Mouse (Mus musculus): ENCODE measurements at regions not wholly inside any gene's neighbourhood (a gene's known extent, or its start where the extent isn't known, plus 50 kb on each side); places are given as distances from the start of the nearest gene placed in this dataset.
"Not testable (repeated sequence)": the region's sequence is repeated elsewhere in the genome, so short reads cannot be mapped to it uniquely, and the experiment has no call there.

DNA sequence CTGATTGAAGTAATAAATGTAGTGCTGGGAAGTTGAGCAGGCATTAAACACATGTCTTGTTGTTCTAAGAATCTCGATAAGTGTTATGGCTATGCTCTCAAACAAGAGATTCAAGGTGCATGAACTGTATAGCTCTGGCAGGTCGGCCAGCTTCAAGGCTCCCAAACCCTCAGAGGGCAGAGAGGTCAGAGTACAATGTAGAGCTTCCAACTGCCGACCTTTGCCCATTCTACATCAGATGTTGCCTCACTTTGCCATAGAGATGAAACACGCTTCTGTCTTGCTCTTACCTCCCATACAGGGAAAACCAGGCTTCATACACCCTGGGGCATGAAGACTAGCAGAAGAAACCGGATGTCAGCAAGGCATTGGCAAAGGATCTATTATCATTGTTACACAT lies 150.8 kb upstream of the Palmd start:
- no peak for ATAC-seq (ENCODE audit: insufficient number of reproducible peaks, low FRiP score, low TSS enrichment)

DNA sequence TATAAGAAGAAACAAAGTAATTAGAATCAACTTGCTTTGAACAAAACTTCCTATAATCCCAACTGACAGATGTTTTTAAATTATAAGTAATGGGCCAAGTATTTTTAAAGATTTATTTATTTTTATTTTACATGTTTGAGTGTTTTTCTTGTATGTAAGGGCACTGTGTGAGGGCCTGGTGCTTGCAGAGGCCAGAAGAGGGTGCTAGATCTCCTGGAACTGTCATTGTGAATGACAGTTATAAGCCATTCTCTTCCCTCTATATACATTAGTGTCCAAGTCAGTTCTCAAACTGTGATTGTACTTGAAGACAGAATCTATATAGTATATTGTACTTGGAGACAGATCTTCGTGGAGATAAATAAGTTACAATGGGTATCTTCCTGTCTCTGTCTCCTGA lies 149.1 kb upstream of the Palmd start:
- no peak for ATAC-seq (ENCODE audit: insufficient number of reproducible peaks, low FRiP score, low TSS enrichment)

DNA sequence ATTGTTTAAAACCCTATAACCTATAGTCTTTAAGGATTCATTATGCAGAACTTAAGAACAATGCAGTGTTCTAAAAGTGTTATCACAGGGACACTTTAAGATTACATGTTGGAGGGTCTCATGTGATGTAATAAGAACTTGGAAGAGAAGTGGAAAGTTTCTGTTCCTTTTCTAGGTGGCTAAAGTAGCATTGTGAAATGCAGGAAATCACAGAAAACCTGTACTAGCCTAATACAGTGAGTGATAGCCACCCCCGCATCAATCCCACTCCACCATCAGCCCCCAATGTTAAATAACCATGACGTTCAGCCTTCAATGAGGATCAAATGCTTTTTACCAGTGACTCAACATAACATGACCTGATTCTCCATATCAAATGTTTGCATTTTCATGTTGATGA lies 147.4 kb upstream of the Palmd start:
- no peak for ATAC-seq (ENCODE audit: insufficient number of reproducible peaks, low FRiP score, low TSS enrichment)

DNA sequence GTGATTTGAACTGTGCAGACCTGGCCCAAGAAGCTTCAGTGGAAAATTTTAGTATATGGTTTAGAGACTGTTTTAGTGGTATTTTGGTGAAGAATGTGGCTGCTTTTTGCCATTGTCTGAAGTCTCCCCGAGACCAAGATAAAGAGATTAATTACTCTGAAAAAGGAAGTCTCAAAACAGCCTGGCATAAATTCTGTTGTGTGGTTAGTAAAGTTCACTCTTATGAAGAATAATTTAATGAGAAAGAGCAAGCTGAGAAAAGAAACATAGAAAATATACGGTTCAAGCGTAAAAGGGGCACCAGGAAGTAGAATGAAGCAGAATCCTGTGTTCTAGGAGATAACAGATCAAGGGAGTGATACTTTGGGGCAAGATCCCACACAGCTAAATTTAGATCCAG lies 144.0 kb upstream of the Palmd start:
- ATAC-seq (ENCODE audit: insufficient number of reproducible peaks, low FRiP score, low TSS enrichment), result no peak

DNA sequence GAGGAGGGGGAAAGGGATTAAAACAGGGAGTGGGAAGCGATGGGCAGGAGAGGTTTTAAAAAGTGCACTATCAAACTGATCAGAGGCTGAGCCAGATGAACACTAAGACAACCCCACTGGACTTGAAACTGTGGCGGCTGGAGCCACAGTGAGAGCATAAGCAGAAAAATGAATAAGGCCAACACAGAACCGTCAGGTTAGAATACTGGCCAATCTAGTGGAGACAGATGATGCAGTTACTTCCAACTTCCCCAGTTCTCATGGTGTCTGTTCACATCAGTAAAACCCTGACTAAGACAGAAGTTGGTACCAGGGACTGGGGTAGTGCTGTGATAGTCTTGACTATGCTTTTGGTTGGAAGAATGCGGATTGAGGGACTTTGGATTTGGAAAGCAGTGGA lies 143.5 kb upstream of the Palmd start:
- no peak for ATAC-seq (ENCODE audit: insufficient number of reproducible peaks, low FRiP score, low TSS enrichment)

DNA sequence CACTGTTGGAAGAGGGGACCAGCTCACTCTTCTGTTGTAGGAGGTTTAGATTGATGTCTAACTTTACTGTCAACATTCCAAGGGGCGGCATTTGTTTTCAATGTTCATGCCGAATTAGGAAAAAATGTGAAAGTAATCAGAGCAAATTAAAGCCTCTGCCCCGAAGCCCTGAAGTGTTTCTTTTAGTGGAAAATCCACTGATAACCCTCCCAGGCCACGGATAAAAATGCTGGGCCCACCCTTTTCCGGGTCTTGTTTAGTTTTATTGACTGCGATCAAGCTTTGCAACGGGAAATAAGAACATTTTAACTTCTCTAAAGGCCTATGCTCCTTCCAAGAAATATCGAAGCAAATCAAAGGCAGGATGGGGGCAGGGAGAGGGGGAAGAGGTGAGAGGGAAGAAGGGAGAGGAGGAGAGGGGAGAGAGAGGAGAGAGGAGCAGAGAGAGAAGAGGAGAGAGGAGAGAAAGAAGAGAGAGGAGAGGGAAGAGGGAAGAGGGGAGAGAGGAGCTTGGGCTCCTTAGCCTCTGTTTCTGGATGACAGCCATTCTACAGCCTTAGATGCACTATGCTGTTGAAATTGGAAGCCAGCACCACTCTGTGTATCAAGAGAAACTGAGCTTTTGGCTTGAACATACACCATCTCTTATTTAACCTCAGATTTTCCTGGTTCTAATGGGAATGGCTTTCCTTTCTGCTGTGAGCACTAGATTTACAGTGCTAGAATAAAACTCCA lies 140.3 kb upstream of the Palmd start:
- no peak for ATAC-seq (ENCODE audit: insufficient number of reproducible peaks, low FRiP score, low TSS enrichment)

DNA sequence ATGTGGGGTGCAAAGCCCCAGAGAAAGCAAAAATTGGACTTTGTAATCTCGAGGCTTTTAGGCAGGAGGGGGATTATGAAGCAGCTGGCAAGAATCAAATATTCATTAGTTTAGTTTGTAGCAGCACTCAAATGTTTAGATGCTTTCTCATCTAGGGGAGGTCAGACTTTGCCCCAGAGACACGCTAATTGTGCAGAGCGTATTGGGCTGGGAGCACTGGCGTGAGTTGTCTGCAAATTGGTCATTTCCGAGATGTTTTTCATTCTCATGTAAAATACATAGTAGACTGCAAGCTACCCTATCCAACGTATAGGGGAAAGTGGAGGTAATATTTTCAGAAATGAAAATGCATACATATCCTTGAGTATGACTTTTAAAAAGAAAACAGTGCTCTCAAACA lies 139.2 kb upstream of the Palmd start:
- ATAC-seq (ENCODE audit: insufficient number of reproducible peaks, low FRiP score, low TSS enrichment), result no peak

DNA sequence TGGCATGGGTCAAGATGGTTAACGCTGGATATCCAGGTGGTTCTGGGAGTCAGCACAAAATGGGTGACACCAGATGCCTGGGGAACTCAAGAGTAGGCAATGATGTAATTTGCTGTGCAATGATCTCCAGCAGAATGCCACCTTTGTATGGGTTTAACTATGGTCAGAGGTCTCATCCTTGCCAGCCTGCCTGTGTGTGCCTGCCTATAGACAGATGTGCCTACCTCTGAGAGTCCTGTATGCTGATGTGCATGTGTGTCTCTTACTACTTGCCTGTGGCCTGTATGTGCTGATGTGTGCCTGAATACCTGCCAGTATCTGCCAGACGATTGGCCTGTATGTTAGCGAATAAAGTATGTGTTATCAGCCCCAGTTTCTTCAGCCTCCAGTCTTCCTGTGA lies 138.6 kb upstream of the Palmd start:
- ATAC-seq (ENCODE audit: insufficient number of reproducible peaks, low FRiP score, low TSS enrichment), result no peak

DNA sequence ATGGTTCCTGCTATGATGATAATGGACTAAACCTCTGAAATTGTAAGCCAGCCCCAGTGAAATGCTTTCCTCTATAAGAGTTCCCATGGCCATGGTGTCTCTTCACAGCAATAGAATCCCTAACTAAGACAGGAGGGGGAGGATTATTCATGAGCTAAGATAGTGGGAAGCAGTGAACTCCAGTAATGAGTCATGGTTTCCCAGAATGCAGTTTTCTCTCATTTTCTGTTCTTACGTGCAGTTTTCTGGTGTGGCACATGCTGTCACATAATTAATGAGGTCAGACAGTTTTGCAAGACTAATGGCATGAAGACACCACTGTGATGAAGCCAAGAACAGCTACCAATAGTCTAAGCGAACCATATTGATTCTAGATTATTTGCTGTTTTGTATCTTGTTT lies 118.9 kb upstream of the Palmd start:
- no peak for ATAC-seq (ENCODE audit: insufficient number of reproducible peaks, low FRiP score, low TSS enrichment)

DNA sequence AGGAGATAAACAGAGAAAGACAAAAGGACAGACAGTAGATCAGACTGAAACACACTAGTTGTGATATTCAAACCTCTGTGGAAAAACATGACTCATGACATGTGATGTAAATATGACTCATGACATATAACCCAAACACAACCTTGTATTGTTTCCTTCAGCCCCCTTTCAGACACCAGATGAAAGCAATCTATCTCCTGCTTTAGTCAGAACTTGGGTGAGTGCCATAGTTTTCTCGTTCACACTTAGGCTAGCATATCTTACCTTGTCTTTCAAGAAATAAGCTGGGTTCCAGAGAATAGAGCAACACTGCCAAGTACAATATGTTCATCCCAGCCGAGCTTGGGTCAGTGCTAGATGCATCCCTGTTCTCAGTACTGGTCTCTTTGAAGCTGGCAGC lies 107.9 kb upstream of the Palmd start:
- no peak for ATAC-seq (ENCODE audit: insufficient number of reproducible peaks, low FRiP score, low TSS enrichment)

DNA sequence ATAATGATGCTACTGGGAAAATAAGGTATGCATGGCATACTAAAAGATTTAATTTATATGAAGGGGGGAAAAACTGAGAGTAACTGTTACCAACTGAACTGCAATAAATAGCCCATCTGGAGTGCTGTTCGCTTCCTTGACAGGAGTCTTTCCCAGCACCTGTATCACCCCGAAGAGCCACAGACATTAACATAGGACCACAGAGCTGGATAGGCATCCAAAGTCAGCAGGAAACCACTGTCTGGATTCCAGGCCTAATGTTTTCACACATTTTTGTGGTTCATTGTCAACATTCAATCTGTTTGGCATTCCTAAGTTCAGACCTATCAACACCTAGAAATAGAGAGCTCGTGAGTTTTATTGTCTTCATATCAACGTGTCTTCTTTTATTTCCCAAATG lies 104.6 kb upstream of the Palmd start:
- ATAC-seq (ENCODE audit: insufficient number of reproducible peaks, low FRiP score, low TSS enrichment), result no peak

DNA sequence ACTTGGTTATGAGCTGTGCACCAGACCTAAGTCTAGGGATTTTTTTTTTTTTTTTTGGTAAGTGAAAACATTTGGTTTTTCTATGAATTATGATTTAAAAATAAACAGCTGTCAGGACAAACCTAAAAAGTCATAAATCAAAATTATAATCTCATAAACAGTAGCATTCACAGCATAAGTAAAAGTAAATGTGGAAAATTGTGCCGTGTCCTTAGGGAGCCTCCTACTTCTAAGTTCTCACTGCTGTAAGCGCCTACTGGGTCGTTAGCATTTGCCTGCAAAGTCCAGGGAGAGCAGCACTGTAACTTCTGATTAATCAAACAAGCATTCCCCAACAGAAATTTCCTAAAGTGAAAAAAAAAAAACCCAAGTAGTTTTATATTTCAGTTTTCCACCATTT lies 104.2 kb upstream of the Palmd start:
- ATAC-seq (ENCODE audit: insufficient number of reproducible peaks, low FRiP score, low TSS enrichment), result no peak

DNA sequence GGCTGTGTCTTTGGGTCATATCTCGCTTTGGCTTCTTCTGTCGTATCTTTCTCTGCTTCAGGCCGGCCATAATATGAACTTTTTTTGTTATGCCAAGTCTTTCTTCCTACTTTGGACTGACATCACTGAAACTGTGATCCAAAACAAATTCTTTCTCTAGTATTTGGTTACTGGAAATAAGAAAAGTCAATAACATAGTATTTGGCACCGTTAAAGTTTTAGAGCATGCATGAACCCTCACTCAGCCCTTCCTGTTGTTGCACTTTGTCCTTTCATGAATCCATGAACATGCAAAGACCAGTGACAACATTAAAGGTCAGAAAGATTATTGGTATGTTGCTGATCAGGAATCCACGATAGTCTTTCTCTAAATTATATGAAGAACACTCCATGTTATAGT lies 103.1 kb upstream of the Palmd start:
- no peak for ATAC-seq (ENCODE audit: insufficient number of reproducible peaks, low FRiP score, low TSS enrichment)

DNA sequence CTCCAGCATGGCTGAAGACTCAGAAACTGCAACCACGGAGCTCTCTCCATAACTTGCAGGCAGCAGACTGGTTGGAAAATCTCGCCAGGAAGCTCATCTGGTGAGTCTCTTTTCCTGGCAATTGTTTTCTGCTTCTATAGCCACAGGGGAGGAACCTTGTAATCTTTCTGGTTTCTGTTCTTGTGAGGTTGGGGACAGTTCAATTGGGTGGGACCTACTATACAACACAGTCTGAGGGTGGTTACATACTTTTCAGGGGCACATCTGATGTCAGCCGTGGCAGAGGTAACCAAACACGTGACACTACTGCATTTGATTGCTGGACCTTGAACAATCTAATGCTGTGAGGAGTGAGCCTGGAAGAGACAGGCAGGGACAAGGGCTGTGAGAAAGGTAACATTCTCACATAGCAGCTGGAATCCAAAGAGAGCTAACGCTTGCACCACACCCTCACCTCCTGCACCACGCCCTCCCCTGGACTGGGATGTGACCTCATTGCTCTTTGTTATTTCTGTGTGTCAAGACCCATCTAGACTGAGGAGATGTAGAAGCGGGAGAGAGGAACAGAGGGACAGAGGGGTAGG lies 98.8 kb upstream of the Palmd start:
- no peak for ATAC-seq (ENCODE audit: insufficient number of reproducible peaks, low FRiP score, low TSS enrichment)

DNA sequence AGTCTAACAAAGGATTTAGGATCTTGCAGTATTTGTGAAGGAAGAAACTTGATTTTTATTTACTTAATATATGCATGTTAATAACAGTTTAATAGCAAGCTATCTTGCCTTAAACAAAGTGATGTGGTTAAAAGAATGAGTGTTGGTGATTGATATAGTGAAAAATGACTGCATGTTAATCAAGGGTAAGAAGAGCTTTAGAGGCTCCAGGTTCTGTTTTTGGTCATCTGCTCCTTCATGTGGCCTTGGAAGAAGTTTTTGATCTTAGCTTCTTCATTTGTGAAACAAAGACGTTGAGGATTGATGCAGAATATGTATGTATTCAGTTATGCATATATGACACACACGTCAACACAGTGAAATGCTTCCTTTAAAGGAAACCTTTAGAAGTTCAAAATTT lies 97.1 kb upstream of the Palmd start:
- ATAC-seq (ENCODE audit: insufficient number of reproducible peaks, low FRiP score, low TSS enrichment), result no peak

DNA sequence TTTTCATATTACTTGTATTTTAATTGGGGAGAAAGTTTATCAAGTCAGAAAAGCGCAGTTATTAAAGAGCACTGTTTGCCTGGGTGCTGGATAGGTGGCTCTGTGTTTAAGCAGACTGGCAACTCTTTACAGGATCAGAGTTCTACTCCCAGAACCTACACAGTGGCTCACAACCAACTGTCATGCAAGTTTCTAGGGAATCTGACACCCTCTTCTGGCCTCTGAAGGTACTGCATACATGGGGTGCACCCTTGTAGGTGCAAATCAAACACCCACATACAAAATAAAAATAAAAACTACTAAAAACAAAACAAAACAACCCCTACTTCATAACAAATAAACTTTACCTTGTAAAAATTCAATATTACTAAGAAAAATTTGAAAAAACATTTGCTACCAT lies 93.0 kb upstream of the Palmd start:
- ATAC-seq (ENCODE audit: insufficient number of reproducible peaks, low FRiP score, low TSS enrichment), result no peak

DNA sequence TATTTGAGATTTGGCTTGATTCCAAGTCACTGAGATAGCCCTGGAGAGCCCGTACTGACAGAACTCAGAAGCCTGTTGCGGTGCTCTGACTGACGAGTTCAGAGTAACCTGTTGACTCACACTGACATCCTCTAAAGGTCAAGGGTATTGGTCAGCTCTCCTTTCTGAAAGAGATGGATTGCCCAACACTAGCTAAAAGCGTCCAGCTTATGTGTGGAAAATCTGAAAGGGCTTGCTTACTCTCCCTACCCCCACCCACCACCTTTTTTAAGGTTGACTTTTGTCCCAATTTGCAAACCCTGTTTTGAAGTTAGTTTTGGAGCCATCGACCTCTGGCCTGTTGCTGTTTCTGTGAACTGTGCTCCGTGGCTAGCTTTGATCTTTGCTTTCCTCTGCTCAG lies 92.4 kb upstream of the Palmd start:
- no peak for ATAC-seq (ENCODE audit: insufficient number of reproducible peaks, low FRiP score, low TSS enrichment)

DNA sequence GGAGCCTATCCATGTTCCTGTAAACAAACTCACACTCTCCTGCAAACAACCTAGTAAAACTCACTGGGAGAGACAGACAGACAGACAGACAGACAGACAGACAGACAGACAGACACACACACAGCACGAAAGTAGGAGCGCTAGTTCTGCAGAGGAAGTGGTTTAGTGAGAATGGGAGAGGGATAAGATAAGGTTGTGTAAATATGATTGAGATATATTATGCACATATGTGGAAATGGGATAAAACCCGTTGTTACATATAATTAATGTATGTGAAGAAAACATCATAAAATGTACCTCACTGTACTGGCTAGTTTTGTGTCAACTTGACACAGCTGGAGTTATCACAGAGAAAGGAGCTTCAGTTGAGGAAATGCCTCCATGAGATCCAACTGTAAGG lies 85.9 kb upstream of the Palmd start:
- ATAC-seq (ENCODE audit: insufficient number of reproducible peaks, low FRiP score, low TSS enrichment), result not testable (repeated sequence)

DNA sequence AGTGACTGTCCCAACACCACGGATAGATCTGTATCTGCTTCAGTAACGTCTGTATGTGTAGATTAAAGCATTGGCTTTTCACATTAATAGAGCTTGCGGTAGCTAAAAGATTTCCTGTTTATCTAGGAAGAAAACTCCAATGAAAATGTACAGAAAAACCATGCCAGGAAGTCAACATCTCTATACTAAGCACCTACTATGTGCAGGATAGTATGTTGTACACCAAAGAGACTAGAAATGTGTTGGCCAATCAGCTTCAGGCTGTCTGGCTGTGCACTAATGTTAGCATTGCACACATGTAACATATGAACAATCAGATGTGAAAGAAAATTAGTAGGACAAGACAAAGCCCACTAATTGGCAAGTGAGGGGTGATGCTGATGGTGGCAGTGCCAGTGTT lies 82.6 kb upstream of the Palmd start:
- no peak for ATAC-seq (ENCODE audit: insufficient number of reproducible peaks, low FRiP score, low TSS enrichment)

DNA sequence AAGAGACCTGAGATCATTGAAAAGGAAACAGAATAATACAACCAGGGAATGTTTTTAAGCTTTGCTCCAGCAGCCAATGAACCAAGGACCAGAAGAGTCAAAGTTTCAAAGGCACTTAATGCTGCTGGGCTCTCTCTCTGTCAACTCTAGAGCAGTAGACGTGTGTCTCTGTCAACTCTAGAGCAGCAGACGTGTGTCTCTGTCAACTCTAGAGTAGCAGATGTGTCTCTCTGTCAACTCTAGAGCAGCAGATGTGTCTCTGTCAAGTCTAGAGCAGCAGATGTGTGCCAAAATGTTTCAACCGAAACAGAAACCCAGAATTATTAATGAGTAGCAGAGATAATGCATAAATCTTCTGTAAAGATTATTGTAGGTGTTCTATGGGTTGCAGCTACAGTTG lies 82.1 kb upstream of the Palmd start:
- no peak for ATAC-seq (ENCODE audit: insufficient number of reproducible peaks, low FRiP score, low TSS enrichment)

DNA sequence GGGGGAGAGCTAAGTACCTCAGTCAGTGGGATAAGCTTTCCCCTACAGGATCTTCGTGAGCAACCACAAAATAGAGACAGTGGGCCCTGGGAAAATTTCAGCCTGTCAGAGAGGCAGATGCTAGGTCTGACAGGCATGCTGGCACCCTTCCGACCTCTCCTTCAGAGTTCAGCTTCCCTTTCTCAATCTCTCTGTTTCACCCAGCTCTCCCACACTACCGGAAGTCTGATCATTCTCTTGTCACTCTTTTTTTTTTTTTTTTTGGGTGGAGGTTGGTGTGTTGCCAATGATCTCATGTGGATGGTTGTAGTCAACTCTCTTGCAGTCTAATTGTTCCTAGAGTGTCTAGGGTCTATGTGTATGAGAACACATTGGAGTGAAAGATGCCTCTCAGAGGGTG lies 80.6 kb upstream of the Palmd start:
- ATAC-seq (ENCODE audit: insufficient number of reproducible peaks, low FRiP score, low TSS enrichment), result no peak

DNA sequence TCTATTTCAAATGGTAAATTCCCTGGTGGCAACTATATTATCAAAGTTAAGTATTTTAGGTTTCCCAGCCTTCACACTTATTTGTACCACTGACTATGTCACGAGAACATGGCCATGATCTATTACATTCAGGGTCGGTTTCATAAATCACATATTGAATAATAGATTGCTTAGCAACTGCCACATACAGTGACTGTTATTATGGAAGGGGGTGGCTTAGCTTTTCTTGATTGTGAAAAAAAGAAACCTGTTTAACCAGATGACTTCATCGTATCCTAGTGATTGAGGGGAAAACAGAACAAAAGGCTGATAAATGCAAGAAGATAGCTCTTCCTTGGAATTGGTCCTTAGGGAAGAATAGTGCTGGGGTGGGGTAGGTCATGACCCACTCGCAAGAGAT lies 76.0 kb upstream of the Palmd start:
- no peak for ATAC-seq (ENCODE audit: insufficient number of reproducible peaks, low FRiP score, low TSS enrichment)

DNA sequence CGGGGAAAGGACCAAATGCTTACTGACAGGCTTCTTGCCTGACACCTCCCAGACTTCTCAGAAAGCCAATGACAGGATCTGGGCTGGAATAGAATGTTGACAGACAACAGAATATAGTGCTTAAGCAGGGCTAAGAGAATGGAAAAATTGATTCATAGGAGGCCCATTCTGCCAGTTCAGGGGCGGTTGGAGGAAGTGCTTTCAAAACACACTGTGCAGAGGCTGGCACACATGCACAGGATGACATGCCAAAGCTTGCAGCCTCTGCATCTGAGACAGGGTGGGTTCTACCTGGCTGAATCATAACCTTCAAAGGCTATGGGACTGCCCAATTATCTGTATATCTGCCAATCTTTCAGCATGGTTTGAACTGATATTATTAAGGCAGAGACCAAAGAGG lies 75.5 kb upstream of the Palmd start:
- no peak for ATAC-seq (ENCODE audit: insufficient number of reproducible peaks, low FRiP score, low TSS enrichment)

Measured in cerebellum, adult (tissue).